In the genomic region with DNA sequence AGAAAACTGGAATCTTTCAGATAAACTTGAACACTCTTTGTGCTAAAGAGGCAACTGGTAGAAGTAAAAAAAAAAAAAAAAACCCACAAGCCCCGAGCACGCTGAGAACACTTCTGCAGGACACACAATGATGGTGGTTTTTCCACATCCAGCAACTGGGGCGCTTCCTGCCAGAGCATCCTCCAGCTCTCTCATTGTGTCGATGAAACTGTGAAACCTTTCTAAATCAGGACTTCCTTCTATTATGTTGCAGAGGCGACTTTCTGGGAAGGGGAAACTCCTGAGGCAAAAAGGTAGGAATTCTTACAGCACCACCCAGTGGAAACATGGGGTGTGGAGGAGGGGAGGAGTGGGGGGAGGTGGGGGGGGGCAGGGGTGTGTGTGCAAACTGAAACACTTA, we compare ENCODE assay signal across 9 mouse cellular contexts. TPM values are rescaled to one million over a fixed set of nuclear protein-coding genes. Genes with fewer than 3 reads are reported as not detected.
DNase-seq lines count a peak whose midpoint lies in the region; ATAC-seq lines count a peak whose summit lies in the region.
"Had no signal": no experiment of that assay in that cellular context is flagged by ENCODE, and none has a peak within 500 bp of the region (broad histone marks: within the 10 kb centered on the region; RNA-seq: fewer than 3 reads in every experiment).

No protein-coding gene starts in this region.

- peak overlapping the region; percentile 17; the same call in 1 of the 2 replicates for H3K27ac ChIP-seq in embryonic facial prominence, embryonic 15.5 days (replicated peaks)
- H3K27ac ChIP-seq in midbrain, embryonic 14.5 days (replicated peaks; ENCODE audit: low read depth, low read length), result no peak overlapping the region

- no peaks in the 10 kb centered on the region for H3K27me3 ChIP-seq in embryonic facial prominence, embryonic 15.5 days
- no peaks in the 10 kb centered on the region for H3K27me3 ChIP-seq in midbrain, embryonic 14.5 days (ENCODE audit: control insufficient read depth, insufficient read depth, low read length)

- no peak overlapping the region for H3K9ac ChIP-seq in embryonic facial prominence, embryonic 15.5 days
- H3K9ac ChIP-seq in midbrain, embryonic 14.5 days (replicated peaks; ENCODE audit: low read length), result no peak overlapping the region

- H3K4me3 ChIP-seq in embryonic facial prominence, embryonic 15.5 days (replicated peaks), result no peak overlapping the region
- H3K4me3 ChIP-seq in midbrain, embryonic 14.5 days (replicated peaks; ENCODE audit: low read depth, low read length), result no peak overlapping the region

- H3K4me1 ChIP-seq in embryonic facial prominence, embryonic 15.5 days, result peaks cover 37% of the 10 kb centered on the region
- no peaks in the 10 kb centered on the region for H3K4me1 ChIP-seq in midbrain, embryonic 14.5 days (ENCODE audit: control insufficient read depth, insufficient read depth, low read length)

- no peaks in the 10 kb centered on the region for H3K36me3 ChIP-seq in embryonic facial prominence, embryonic 15.5 days
- H3K36me3 ChIP-seq in midbrain, embryonic 14.5 days (ENCODE audit: control insufficient read depth, insufficient read depth, low read length), result no peaks in the 10 kb centered on the region

- WGBS in embryonic facial prominence, embryonic 15.5 days, result 31% methylated on average over 5 of the region's 5 CpGs
- WGBS in midbrain, embryonic 14.5 days, result 42% methylated on average over 5 of the region's 5 CpGs

- H3K4me2 ChIP-seq in embryonic facial prominence, embryonic 15.5 days (replicated peaks), result no peak overlapping the region
- no peak overlapping the region for H3K4me2 ChIP-seq in midbrain, embryonic 14.5 days (ENCODE audit: low read length)

- peak; percentile 99 for DNase-seq in heart, adult 11 months
- DNase-seq in heart, postnatal 4 days, result no peak
- DNase-seq in CD4-positive, CD25-positive, alpha-beta regulatory T cell, adult 2 months (ENCODE audit: low read depth, low spot score), result peak; percentile 53
- DNase-seq in kidney, postnatal 25 days, result peak; percentile 40 to 78
- no peak for DNase-seq in layer of hippocampus, postnatal 25 days (ENCODE audit: extremely low spot score in 1 of 2, low spot score in 1 of 2)
- DNase-seq in midbrain, embryonic 14.5 days, result no peak
- DNase-seq in layer of hippocampus, adult 9-11 months, result no peak

- ATAC-seq in embryonic facial prominence, embryonic 15.5 days (ENCODE audit: insufficient number of reproducible peaks, low FRiP score, low TSS enrichment, low read depth), result no peak
- no peak for ATAC-seq in midbrain, embryonic 14.5 days (ENCODE audit: low FRiP score, low TSS enrichment)
- ATAC-seq: forebrain, embryonic 14.5 days had no signal

- H3K9me3 ChIP-seq in embryonic facial prominence, embryonic 15.5 days (replicated peaks), result no peaks in the 10 kb centered on the region
- no peaks in the 10 kb centered on the region for H3K9me3 ChIP-seq in midbrain, embryonic 14.5 days (ENCODE audit: control insufficient read depth, low read length)

RNA-seq across cellular contexts. Expression of a gene that starts 13.2 kb away (rescaled TPM):
- total RNA-seq in heart, postnatal 4 days (2021), result 100 to 1,000 TPM; 102 to 103 TPM
- polyA plus RNA-seq in embryonic facial prominence, embryonic 15.5 days (2015; fragmentation: Nextera tagmentation; extraction: Ambion mirVana), result 31.5 and 31.9 TPM in 2 replicates
- 1 to 10 TPM; 7.6 to 8.5 TPM for total RNA-seq in layer of hippocampus, postnatal 25 days (2021)
- polyA plus RNA-seq in midbrain, embryonic 14.5 days (2014; fragmentation: Nextera tagmentation; extraction: Ambion mirVana), result 4.4 and 8.8 TPM in 2 replicates

Comparison
In these comparisons a context has a peak if more than half of its experiments do, and no peak if none do; other contexts are left out.
1. DNase-seq: peak in heart, adult 11 months (single experiment), CD4-positive, CD25-positive, alpha-beta regulatory T cell, adult 2 months (single experiment) and kidney, postnatal 25 days (2 of 2); none in heart, postnatal 4 days (single experiment), layer of hippocampus, postnatal 25 days (0 of 2), midbrain, embryonic 14.5 days (single experiment) and layer of hippocampus, adult 9-11 months (single experiment).
2. RNA of a gene that starts 13.2 kb away (total RNA-seq): 102 to 103 TPM in heart, postnatal 4 days; 7.6 to 8.5 TPM in layer of hippocampus, postnatal 25 days; every median in the first group is over 10 times any median in the second.